ENCODE assay signal across 8 mouse cellular contexts in the genomic region with DNA sequence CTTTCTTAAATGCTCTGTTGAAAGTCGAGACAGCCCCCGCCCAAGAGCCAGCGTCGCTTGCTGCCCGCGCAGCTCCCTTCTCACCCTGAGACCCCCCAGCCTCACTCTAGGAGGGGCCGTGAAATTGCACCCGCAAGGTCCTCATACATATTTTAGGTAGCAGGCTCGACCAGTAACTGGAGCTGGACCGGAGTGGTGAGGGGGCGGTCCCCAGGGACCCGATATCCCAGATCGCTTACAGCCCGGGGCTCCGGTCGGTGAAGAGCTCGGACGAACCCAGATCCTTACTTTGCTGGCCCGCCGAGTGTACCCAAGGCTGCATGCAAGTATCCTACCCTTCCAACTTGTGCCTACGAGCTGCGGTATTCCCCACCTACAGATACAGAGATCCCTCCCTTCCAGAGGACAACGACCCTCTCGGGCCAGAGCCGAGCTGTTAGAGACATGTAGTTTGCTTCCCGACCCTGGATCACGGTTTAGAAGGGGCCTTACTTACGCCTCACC.
DNase-seq lines count a peak whose midpoint lies in the region; ATAC-seq and TF ChIP-seq lines count a peak whose summit lies in the region.

No protein-coding gene starts in this region.

- peak overlapping the region; percentile 34 for H3K4me3 ChIP-seq in liver, embryonic 11.5 days (ENCODE audit: low read depth, low read length)
- peak overlapping the region; percentile 63 for H3K4me3 ChIP-seq in embryonic facial prominence, embryonic 10.5 days
- H3K4me3 ChIP-seq in hindbrain, postnatal 0 days (ENCODE audit: low read length): peak overlapping the region; percentile 14
- peak overlapping the region; percentile 27 for H3K4me3 ChIP-seq in neural tube, embryonic 12.5 days

- ATAC-seq in liver, embryonic 11.5 days (replicated peaks; ENCODE audit: low FRiP score): no peak
- ATAC-seq in hindbrain, postnatal 0 days: no peak
- ATAC-seq in neural tube, embryonic 12.5 days (ENCODE audit: low FRiP score, low read depth): no peak
- ATAC-seq in megakaryocyte-erythroid progenitor cell, adult 5-6 weeks (replicated peaks; ENCODE audit: low FRiP score, low TSS enrichment, poor library complexity, severe bottlenecking): no peak
- no peak for ATAC-seq in activated CD4-positive, CD25-positive, alpha-beta regulatory T cell, adult 4 months
- no peak for ATAC-seq in cerebellum, adult (ENCODE audit: insufficient number of reproducible peaks, low FRiP score, low TSS enrichment)

- H3K9me3 ChIP-seq in liver, embryonic 11.5 days (ENCODE audit: control insufficient read depth, low read length): no peaks in the 10 kb centered on the region
- H3K9me3 ChIP-seq in embryonic facial prominence, embryonic 10.5 days: peaks cover 3% of the 10 kb centered on the region; the same call in 1 of the 2 replicates
- no peaks in the 10 kb centered on the region for H3K9me3 ChIP-seq in hindbrain, postnatal 0 days (ENCODE audit: low read length)
- H3K9me3 ChIP-seq in neural tube, embryonic 12.5 days: no peaks in the 10 kb centered on the region

- no peaks in the 10 kb centered on the region for H3K36me3 ChIP-seq in liver, embryonic 11.5 days (ENCODE audit: control insufficient read depth, insufficient read depth, low read length)
- no peaks in the 10 kb centered on the region for H3K36me3 ChIP-seq in embryonic facial prominence, embryonic 10.5 days (replicated peaks)
- H3K36me3 ChIP-seq in hindbrain, postnatal 0 days (ENCODE audit: insufficient read depth, low read length): no peaks in the 10 kb centered on the region
- H3K36me3 ChIP-seq in neural tube, embryonic 12.5 days: no peaks in the 10 kb centered on the region

- peaks cover 24% of the 10 kb centered on the region for H3K4me1 ChIP-seq in liver, embryonic 11.5 days (replicated peaks; ENCODE audit: control insufficient read depth, insufficient read depth, low read length)
- peaks cover 85% of the 10 kb centered on the region for H3K4me1 ChIP-seq in embryonic facial prominence, embryonic 10.5 days
- no peaks in the 10 kb centered on the region; the same call in 1 of the 2 replicates for H3K4me1 ChIP-seq in hindbrain, postnatal 0 days (ENCODE audit: insufficient read depth, low read length)
- H3K4me1 ChIP-seq in neural tube, embryonic 12.5 days: peaks cover 36% of the 10 kb centered on the region

- WGBS in liver, embryonic 11.5 days: 3% methylated on average over 28 of the region's 28 CpGs
- WGBS in embryonic facial prominence, embryonic 10.5 days: under 1% methylated on average over 28 of the region's 28 CpGs
- whole genome bisulfite sequencing in hindbrain, postnatal 0 days: 1% methylated on average over 28 of the region's 28 CpGs
- under 1% methylated on average over 28 of the region's 28 CpGs for WGBS in neural tube, embryonic 12.5 days

- DNase-seq in liver, embryonic 11.5 days (ENCODE audit: low spot score): no peak
- DNase-seq in liver: no peak
- peak; percentile 72 for DNase-seq in embryonic facial prominence, embryonic 10.5 days (ENCODE audit: low spot score)
- DNase-seq in hindbrain, postnatal 0 days (ENCODE audit: low spot score): no peak

- H3K9ac ChIP-seq in liver, embryonic 11.5 days (ENCODE audit: low read depth, low read length): no peak overlapping the region
- no peak overlapping the region for H3K9ac ChIP-seq in hindbrain, postnatal 0 days (replicated peaks; ENCODE audit: low read length)
- H3K9ac ChIP-seq in neural tube, embryonic 12.5 days: peak overlapping the region; percentile 29; the same call in 1 of the 2 replicates

- TF ChIP-seq CTCF in hindbrain, postnatal 0 days (IDR thresholded peaks at IDR 0.05; ENCODE audit: low read depth): no peak

- no peak overlapping the region for H3K27ac ChIP-seq in liver, embryonic 11.5 days (ENCODE audit: low read depth, low read length)
- H3K27ac ChIP-seq in embryonic facial prominence, embryonic 10.5 days (replicated peaks): peak overlapping the region; percentile 88; the same call in 1 of the 2 replicates
- no peak overlapping the region for H3K27ac ChIP-seq in hindbrain, postnatal 0 days
- H3K27ac ChIP-seq in neural tube, embryonic 12.5 days: no peak overlapping the region

- peak overlapping the region; percentile 48 for H3K4me2 ChIP-seq in liver, embryonic 11.5 days
- H3K4me2 ChIP-seq in hindbrain, postnatal 0 days (ENCODE audit: low read depth, low read length): no peak overlapping the region; the same call in 1 of the 2 replicates
- peak overlapping the region; percentile 46 for H3K4me2 ChIP-seq in neural tube, embryonic 12.5 days (replicated peaks)

- H3K27me3 ChIP-seq in liver, embryonic 11.5 days (replicated peaks; ENCODE audit: control insufficient read depth, insufficient read depth, low read length): peaks cover 99% of the 10 kb centered on the region
- peaks cover 100% of the 10 kb centered on the region for H3K27me3 ChIP-seq in embryonic facial prominence, embryonic 10.5 days (replicated peaks; ENCODE audit: low read depth, poor library complexity, severe bottlenecking)
- peaks cover 75% of the 10 kb centered on the region for H3K27me3 ChIP-seq in hindbrain, postnatal 0 days (ENCODE audit: insufficient read depth, low read length)
- H3K27me3 ChIP-seq in neural tube, embryonic 12.5 days (replicated peaks): peaks cover 97% of the 10 kb centered on the region
